Mouse (Mus musculus) ES-Bruce4 (cell line): ENCODE data around the gene Wdr61.

Source experiments
- CTCF ChIP-seq: IDR thresholded peaks from one replicate; pipeline ENCODE4 v1.8.1; 2011; ENCODE audit warnings: low read depth, low read length
- POLR2A ChIP-seq: IDR thresholded peaks from one replicate; pipeline ENCODE4 v1.8.1; 2011; ENCODE audit warnings: low read length; ENCODE audit not compliant: insufficient read depth

- no peak for TF ChIP-seq POLR2A
- no peak for TF ChIP-seq CTCF
Observed at GRCm38 (mm10) chr9:54764091-54764490, 29.8 kb upstream of the Wdr61 start.
